Mouse (Mus musculus) CH12.LX (cell line): ENCODE results near the gene Tectb. TPM values are rescaled to one million over a fixed set of nuclear protein-coding genes. Genes with fewer than 3 reads are reported as not detected.

ENCODE experiments used
- DNase-seq: peaks from one replicate; pipeline ENCODE4 v3.0.0-alpha.2; 2013; ENCODE audit errors: extremely low read depth
- H3K27ac ChIP-seq: 2 replicates; pipeline ENCODE4 v1.5.1; 2012; ENCODE audit warnings: low read depth, mild to moderate bottlenecking, control low read depth, moderate library complexity; ENCODE audit not compliant: insufficient read depth
- H3K27me3 ChIP-seq: replicated peaks from 2 replicates; pipeline ENCODE3; 2012; ENCODE audit warnings: inconsistent platforms
- H3K36me3 ChIP-seq, 2 experiments: replicated peaks in 1 of 2; 2 replicates each; pipeline versions ENCODE3 to v1.6.1; 2012; ENCODE audit warnings: inconsistent platforms in 1 of 2, low read length in 1 of 2, mild to moderate bottlenecking in 1 of 2, mixed read lengths in 1 of 2, moderate library complexity in 1 of 2; ENCODE audit not compliant: control insufficient read depth in 1 of 2, insufficient read depth in 1 of 2
- H3K4me1 ChIP-seq, 2 experiments: 2 replicates each; pipeline ENCODE4 v1.6.1; 2012; ENCODE audit warnings: inconsistent platforms in 1 of 2, moderate library complexity in 1 of 2; ENCODE audit not compliant: insufficient read depth in 2 of 2, control insufficient read depth in 1 of 2
- H3K4me2 ChIP-seq: 2 replicates; pipeline ENCODE4 v1.6.1; 2012; ENCODE audit warnings: low read depth, mild to moderate bottlenecking, control low read depth; ENCODE audit not compliant: poor library complexity, insufficient read depth, severe bottlenecking
- H3K4me3 ChIP-seq, 3 experiments: fragments of 150-350 bp in 1 of 3; sonication (generic) in 1 of 3; replicated peaks in 1 of 3; 2 replicates each; pipeline versions ENCODE3 to v1.5.1; 2011 to 2012; ENCODE audit warnings: low read depth in 2 of 3, low read length in 2 of 3, mild to moderate bottlenecking in 2 of 3, moderate library complexity in 2 of 3, control low read depth in 1 of 3, improper control_type of control experiment in 1 of 3, inconsistent platforms in 1 of 3, mixed read lengths in 1 of 3; ENCODE audit not compliant: poor library complexity in 1 of 3
- H3K79me2 ChIP-seq: replicated peaks from 2 replicates; pipeline ENCODE4 v1.6.1; 2012; ENCODE audit warnings: mild to moderate bottlenecking, moderate library complexity; ENCODE audit not compliant: control insufficient read depth, poor library complexity, insufficient read depth, severe bottlenecking; ENCODE audit errors: extremely low read depth
- H3K9ac ChIP-seq: 2 replicates; pipeline ENCODE4 v1.6.1; 2012; ENCODE audit warnings: low read depth, mild to moderate bottlenecking, control low read depth, moderate library complexity; ENCODE audit not compliant: insufficient read depth
- H3K9me3 ChIP-seq: replicated peaks from 2 replicates; pipeline ENCODE3; 2012; ENCODE audit warnings: low read length, inconsistent platforms, mixed read lengths
- BHLHE40 ChIP-seq: IDR thresholded peaks from 2 replicates; pipeline ENCODE4 v1.6.1; 2011; ENCODE audit warnings: mild to moderate bottlenecking, low read depth, low read length, improper control_type of control experiment
- CHD2 ChIP-seq: IDR thresholded peaks from 2 replicates; pipeline ENCODE4 v1.6.1; 2011; ENCODE audit warnings: low read length, improper control_type of control experiment
- CTCF ChIP-seq, 2 experiments: IDR thresholded peaks in 1 of 2; conservative IDR thresholded peaks in 1 of 2; 2 replicates each; pipeline ENCODE4 v1.5.1; 2011 to 2012; ENCODE audit warnings: low read depth in 2 of 2, low read length in 2 of 2, improper control_type of control experiment in 1 of 2, inconsistent platforms in 1 of 2, mild to moderate bottlenecking in 1 of 2, moderate library complexity in 1 of 2
- ELF1 ChIP-seq: IDR thresholded peaks from 2 replicates; pipeline ENCODE4 v1.6.1; 2014; ENCODE audit warnings: low read depth, mild to moderate bottlenecking, inconsistent platforms, low read length, improper control_type of control experiment
- ETS1 ChIP-seq: conservative IDR thresholded peaks from 2 replicates; pipeline ENCODE4 v1.6.1; 2012; ENCODE audit warnings: low read depth, mild to moderate bottlenecking, inconsistent platforms, low read length, improper control_type of control experiment, moderate library complexity
- GABPA ChIP-seq: IDR thresholded peaks from 2 replicates; pipeline ENCODE4 v1.6.1; 2012; ENCODE audit warnings: low read depth, low read length, improper control_type of control experiment, inconsistent platforms; ENCODE audit not compliant: insufficient replicate concordance
- IRF4 ChIP-seq: IDR thresholded peaks from 2 replicates; pipeline ENCODE4 v1.6.1; 2014; ENCODE audit warnings: low read depth, mild to moderate bottlenecking, inconsistent platforms, low read length, improper control_type of control experiment
- JUN ChIP-seq: IDR thresholded peaks from 2 replicates; pipeline ENCODE4 v1.6.1; 2011; ENCODE audit warnings: low read depth, mild to moderate bottlenecking, low read length, improper control_type of control experiment, moderate library complexity; ENCODE audit not compliant: insufficient read depth
- JUND ChIP-seq: conservative IDR thresholded peaks from 2 replicates; pipeline ENCODE4 v1.6.1; 2011; ENCODE audit warnings: low read depth, low read length, improper control_type of control experiment
- KAT2A ChIP-seq: IDR thresholded peaks from 2 replicates; pipeline ENCODE4 v1.6.1; 2012; ENCODE audit warnings: low read length, improper control_type of control experiment, inconsistent platforms; ENCODE audit not compliant: insufficient replicate concordance
- MAX ChIP-seq: IDR thresholded peaks from 2 replicates; pipeline ENCODE4 v1.6.1; 2011; ENCODE audit warnings: low read length, improper control_type of control experiment
- NELFE ChIP-seq: IDR thresholded peaks from 2 replicates; pipeline ENCODE4 v1.6.1; 2011; ENCODE audit warnings: low read depth, low read length, improper control_type of control experiment
- POLR2A ChIP-seq: IDR thresholded peaks from 2 replicates; pipeline ENCODE4 v1.6.1; 2011; ENCODE audit warnings: low read depth, mild to moderate bottlenecking, improper control_type of control experiment, low read length
- RCOR1 ChIP-seq: conservative IDR thresholded peaks from 2 replicates; pipeline ENCODE4 v1.6.1; 2012; ENCODE audit warnings: low read depth, mild to moderate bottlenecking, inconsistent platforms, low read length, improper control_type of control experiment
- TCF12 ChIP-seq: IDR thresholded peaks from 2 replicates; pipeline ENCODE4 v1.6.1; 2014; ENCODE audit warnings: low read depth, mild to moderate bottlenecking, inconsistent platforms, low read length, improper control_type of control experiment
- UBTF ChIP-seq: IDR thresholded peaks from 2 replicates; pipeline ENCODE4 v1.6.1; 2012; ENCODE audit warnings: low read depth, mild to moderate bottlenecking, inconsistent platforms, low read length, improper control_type of control experiment, moderate library complexity
- USF1 ChIP-seq: IDR thresholded peaks from 2 replicates; pipeline ENCODE4 v1.6.1; 2014; ENCODE audit warnings: low read depth, mild to moderate bottlenecking, inconsistent platforms, low read length, improper control_type of control experiment
- ZC3H11A ChIP-seq: IDR thresholded peaks from 2 replicates; pipeline ENCODE4 v1.6.1; 2012; ENCODE audit warnings: low read depth, mild to moderate bottlenecking, inconsistent platforms, low read length, improper control_type of control experiment
- ZKSCAN1 ChIP-seq: IDR thresholded peaks from 2 replicates; pipeline ENCODE4 v1.6.1; 2012; ENCODE audit warnings: low read depth, inconsistent platforms, low read length, improper control_type of control experiment, borderline replicate concordance
- ZMIZ1 ChIP-seq: IDR thresholded peaks from 2 replicates; pipeline ENCODE4 v1.6.1; 2012; ENCODE audit warnings: low read depth, mild to moderate bottlenecking, inconsistent platforms, low read length, improper control_type of control experiment
- ZNF384 ChIP-seq: IDR thresholded peaks from 2 replicates; pipeline ENCODE4 v1.6.1; 2012; ENCODE audit warnings: low read depth, low read length, improper control_type of control experiment, inconsistent platforms
- dilution Hi-C: fragments of 300-500 bp; cut with MboI; formaldehyde crosslinking; loops from 2 replicates; pipeline ENCODE4 v1.14.3; 2020; ENCODE audit warnings: low sequenced_read_pairs; ENCODE audit not compliant: extremely low pct_unique_long_range_greater_than_20kb, extremely low pct_ligation_motif_present
- in situ Hi-C: fragments of 300-500 bp; cut with MboI; formaldehyde crosslinking; loops from 3 replicates; pipeline ENCODE4 v1.14.3; 2019; ENCODE audit warnings: low sequenced_read_pairs, low pct_ligation_motif_present, low pct_unique_long_range_greater_than_20kb, mixed read lengths
- polyA plus RNA-seq: library from polyadenylated mRNA; unstranded; fragments of >175 nt; gene quantifications from 2 replicates; pipeline ENCODE4 v1.2.1, GENCODE M21; 2012; ENCODE audit warnings: low read depth; ENCODE audit not compliant: insufficient read length
- total RNA-seq, 2 experiments: library from RNA; depleted of rRNA; stranded (reverse); fragments of 300-350 nt in 1 of 2; fragments of >200 nt in 1 of 2; gene quantifications; 2 replicates each; pipeline ENCODE4 v1.2.3; 2012 to 2014

The Tectb gene
- total RNA-seq (2012; rRNA removed) (not detected in 2 replicates), total RNA-seq (2014; rRNA removed) (not detected in 2 replicates), polyA plus RNA-seq (not detected in 2 replicates)

DNA sequence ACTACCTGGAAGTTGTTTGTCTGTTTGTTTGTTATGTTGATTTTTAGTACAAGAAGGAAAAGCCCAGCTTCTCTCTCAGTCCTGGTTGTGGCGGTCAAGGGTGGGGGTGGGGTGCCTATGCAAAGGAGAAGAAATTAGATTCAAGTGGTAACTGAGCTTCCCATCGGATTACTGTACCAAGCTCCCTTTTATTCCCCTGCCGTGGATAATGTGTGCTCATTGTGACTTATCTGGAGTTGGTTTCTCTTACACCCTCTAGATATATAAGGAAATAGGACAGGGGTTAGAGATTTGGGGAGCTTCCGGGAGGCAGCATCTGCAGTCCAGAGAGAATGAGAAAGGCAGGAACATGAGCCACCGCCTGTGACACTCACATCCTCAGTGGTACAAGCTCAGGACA lies at the start of gene Tectb:
Gene Tectb, plus strand, starts transcription at position 301 of the 400 bp plus-strand sequence.
- dilution Hi-C loops: no loop called here
- DNase-seq: no peak
- Histone ChIP-seq H3K4me3 (no peak within 1 kb of the TSS), H3K36me3 (no peaks in the 10 kb centered on the region), H3K27ac (no peak within 1 kb of the TSS), H3K4me1 (no peaks in the 10 kb centered on the region), H3K9me3 (no peaks in the 10 kb centered on the region), H3K9ac (no peak within 1 kb of the TSS), H3K27me3 (peaks cover 2% of the 10 kb centered on the region), H3K4me2 (no peak within 1 kb of the TSS), H3K79me2 (no peaks in the 10 kb centered on the region)
- TF ChIP-seq TCF12 (no peak), CHD2 (no peak)
- in situ Hi-C loops: no loop called here

DNA sequence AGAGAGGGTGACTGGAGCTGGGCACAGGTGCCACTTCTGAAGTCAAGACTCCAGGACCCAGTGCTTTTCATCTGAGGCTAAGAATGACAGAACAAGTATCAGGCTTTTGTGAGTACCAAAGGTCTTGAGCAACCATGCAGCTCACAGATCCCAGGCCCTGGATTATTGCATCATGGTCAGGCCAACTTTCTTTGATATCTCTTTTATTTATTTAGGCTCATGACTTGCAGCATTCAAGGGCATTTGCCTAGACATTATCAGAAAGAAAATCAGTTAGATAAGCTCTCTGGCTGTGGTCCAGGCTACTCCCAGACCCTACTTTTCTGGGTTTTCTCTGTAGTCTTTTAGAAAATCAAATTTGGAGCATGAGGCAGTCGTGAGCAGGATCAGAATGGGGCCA lies 48.8 kb upstream of the Tectb start:
- no peak overlapping the region for H3K4me3 ChIP-seq

DNA sequence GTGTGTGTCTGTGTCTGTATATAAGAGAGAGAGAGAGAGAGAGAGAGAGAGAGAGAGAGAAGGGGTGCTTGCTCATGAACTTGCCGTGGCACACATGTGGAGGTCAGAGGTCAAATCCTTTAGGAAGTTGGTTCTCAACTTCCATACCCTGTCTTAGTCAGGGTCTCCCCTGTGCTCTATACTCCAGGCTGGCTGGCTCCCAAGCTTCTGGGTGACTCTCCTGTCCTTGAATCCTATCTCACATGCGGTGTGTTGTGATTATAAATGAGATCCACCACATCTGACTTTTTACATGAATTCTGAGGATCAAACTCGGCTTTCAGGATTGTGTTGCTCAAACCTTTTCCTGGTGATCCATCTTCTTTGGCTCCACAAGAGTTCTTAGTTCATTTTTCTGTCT lies 48.1 kb upstream of the Tectb start:
- Histone ChIP-seq H3K79me2 (no peaks in the 10 kb centered on the region), H3K36me3 (no peaks in the 10 kb centered on the region), H3K9me3 (no peaks in the 10 kb centered on the region), H3K27me3 (no peaks in the 10 kb centered on the region), H3K4me3 (no peak overlapping the region)
- DNase-seq: no peak
- dilution Hi-C loops: no loop called here
- TF ChIP-seq ETS1: no peak
- no peak for TF ChIP-seq UBTF
- TF ChIP-seq ZKSCAN1: no peak
- TF ChIP-seq IRF4: no peak
- TF ChIP-seq USF1: no peak
- no peak for TF ChIP-seq NELFE
- TF ChIP-seq ZC3H11A: no peak
- TF ChIP-seq BHLHE40: no peak
- TF ChIP-seq CTCF (conservative IDR thresholded peaks at IDR 0.05 in 1 of 2, IDR thresholded peaks at IDR 0.05 in 1 of 2; ENCODE audit: low read depth in 2 of 2, low read length in 2 of 2): no peak
- TF ChIP-seq ELF1: no peak
- no peak for TF ChIP-seq ZMIZ1
- no peak for TF ChIP-seq JUND
- no peak for TF ChIP-seq GABPA
- TF ChIP-seq, all 38 proteins: peak for 0
- H3K4me2 ChIP-seq: no peak overlapping the region
- H3K9ac ChIP-seq: no peak overlapping the region
- in situ Hi-C loops: no loop called here
- peaks cover 2 to 21% of the 10 kb centered on the region in 2 experiments; a peak in 2 of 4 replicates for H3K4me1 ChIP-seq
- no peak overlapping the region for H3K27ac ChIP-seq

More for the DNA sequence above, 48.8 kb upstream of the Tectb start:
- in situ Hi-C loops: no loop called here
- no peaks in the 10 kb centered on the region for H3K36me3 ChIP-seq
- H3K4me2 ChIP-seq: no peak overlapping the region
- TF ChIP-seq KAT2A: no peak
- TF ChIP-seq POLR2A: no peak
- no peak for TF ChIP-seq ETS1
- no peak for TF ChIP-seq JUN
- TF ChIP-seq UBTF: no peak
- TF ChIP-seq RCOR1: no peak
- no peak for TF ChIP-seq MAX
- TF ChIP-seq ZNF384: no peak
- no peak for TF ChIP-seq ELF1
- no peak for TF ChIP-seq GABPA
- no peak for TF ChIP-seq ZC3H11A
- TF ChIP-seq, all 38 proteins: peak for 0
- dilution Hi-C loops: no loop called here
- Histone ChIP-seq H3K27ac (no peak overlapping the region), H3K4me1 (peaks cover 2 to 14% of the 10 kb centered on the region in 2 experiments; a peak in 1 of 4 replicates), H3K79me2 (no peaks in the 10 kb centered on the region), H3K27me3 (no peaks in the 10 kb centered on the region), H3K9me3 (no peaks in the 10 kb centered on the region), H3K9ac (no peak overlapping the region)
- DNase-seq: no peak
